Mouse (Mus musculus) myocyte (in vitro differentiated cells): ENCODE measurements around the gene a.

Source experiments
- CEBPB ChIP-seq: IDR thresholded peaks from 2 replicates; pipeline ENCODE4 v1.6.1; 2011; ENCODE audit warnings: mild to moderate bottlenecking, moderate library complexity; ENCODE audit not compliant: poor library complexity, insufficient read depth, severe bottlenecking
- E2F4 ChIP-seq: IDR thresholded peaks from one replicate; pipeline ENCODE4 v1.6.1; 2011; ENCODE audit warnings: mild to moderate bottlenecking, control low read depth, moderate library complexity; ENCODE audit not compliant: insufficient read depth
- MAX ChIP-seq: IDR thresholded peaks from one replicate; pipeline ENCODE4 v1.6.1; 2011; ENCODE audit warnings: low read depth, mild to moderate bottlenecking, control low read depth
- MYOD1 ChIP-seq, 3 experiments: IDR thresholded peaks; one replicate each; pipeline ENCODE4 v1.6.1; 2011; ENCODE audit warnings: control low read depth in 2 of 3, low read depth in 2 of 3, mild to moderate bottlenecking in 2 of 3, moderate library complexity in 1 of 3; ENCODE audit not compliant: insufficient read length in 2 of 3, control insufficient read depth in 1 of 3
- MYOG ChIP-seq, 3 experiments: IDR thresholded peaks; one replicate each; pipeline ENCODE4 v1.6.1; 2011; ENCODE audit warnings: control low read depth in 2 of 3, low read depth in 2 of 3, mild to moderate bottlenecking in 2 of 3; ENCODE audit not compliant: insufficient read length in 2 of 3, control insufficient read depth in 1 of 3, insufficient read depth in 1 of 3
- POLR2A ChIP-seq: IDR thresholded peaks from one replicate; pipeline ENCODE4 v1.6.1; 2011; ENCODE audit warnings: low read depth, mild to moderate bottlenecking, control low read depth, moderate library complexity; ENCODE audit not compliant: insufficient read length
- POLR2AphosphoS2 ChIP-seq: IDR thresholded peaks from one replicate; pipeline ENCODE4 v1.6.1; 2011; ENCODE audit warnings: low read depth, control low read depth; ENCODE audit not compliant: insufficient read length
- REST ChIP-seq: IDR thresholded peaks from one replicate; pipeline ENCODE4 v1.6.1; 2011; ENCODE audit warnings: mild to moderate bottlenecking, control low read depth, moderate library complexity; ENCODE audit not compliant: insufficient read depth, insufficient read length
- SRF ChIP-seq: IDR thresholded peaks from one replicate; pipeline ENCODE4 v1.6.1; 2011; ENCODE audit warnings: low read depth; ENCODE audit not compliant: control insufficient read depth, insufficient read length
- TCF12 ChIP-seq: IDR thresholded peaks from one replicate; pipeline ENCODE4 v1.6.1; 2011; ENCODE audit warnings: mild to moderate bottlenecking, control low read depth; ENCODE audit not compliant: poor library complexity, insufficient read depth, severe bottlenecking
- TCF3 ChIP-seq: IDR thresholded peaks from one replicate; pipeline ENCODE4 v1.6.1; 2011; ENCODE audit warnings: low read depth, control low read depth; ENCODE audit not compliant: insufficient read length
- USF1 ChIP-seq: IDR thresholded peaks from one replicate; pipeline ENCODE4 v1.6.1; 2011; ENCODE audit warnings: low read depth, mild to moderate bottlenecking, control low read depth, moderate library complexity

DNA sequence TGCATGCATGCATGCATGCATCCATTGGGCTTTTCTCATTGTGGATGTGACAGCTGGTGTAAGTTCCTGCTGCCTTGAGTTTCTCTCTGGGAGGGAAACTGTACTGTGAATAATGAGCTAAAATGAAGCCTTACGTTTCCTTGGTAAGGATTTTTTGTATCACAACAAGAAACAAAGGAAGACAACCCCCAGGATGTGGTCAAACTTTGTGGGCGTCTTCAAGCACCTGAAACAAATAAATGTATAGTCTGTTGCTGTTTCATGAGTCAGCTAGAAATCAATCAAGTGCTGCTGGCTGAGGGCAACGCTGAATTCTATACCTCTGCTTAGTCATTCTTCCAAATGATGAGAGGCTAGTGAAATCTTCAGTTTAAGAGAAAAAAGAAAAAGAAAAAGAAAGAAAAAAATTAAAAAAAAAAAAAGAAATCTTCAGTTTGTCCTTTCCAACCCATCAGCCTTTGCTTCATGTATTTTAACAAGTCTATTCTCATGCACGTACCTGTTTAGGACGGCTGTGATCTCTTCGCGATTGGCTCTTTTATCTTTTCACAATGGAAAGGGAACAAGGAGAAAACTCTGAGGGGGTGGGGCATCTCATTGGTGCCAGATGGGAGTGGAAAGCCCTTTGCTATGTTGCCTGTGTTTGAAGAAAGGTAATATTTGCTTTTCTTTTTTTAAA, 288.4 kb downstream of the a start:
- no peak for TF ChIP-seq SRF
- TF ChIP-seq MYOD1 (IDR thresholded peaks at IDR 0.05; ENCODE audit: control insufficient read depth in 1 of 3, insufficient read length in 2 of 3, low read depth in 2 of 3), result no peak
- TF ChIP-seq POLR2AphosphoS2, result no peak
- no peak for TF ChIP-seq POLR2A
- TF ChIP-seq USF1, result no peak
- no peak for TF ChIP-seq MYOG (IDR thresholded peaks at IDR 0.05; ENCODE audit: control insufficient read depth in 1 of 3, insufficient read depth in 1 of 3, insufficient read length in 2 of 3, low read depth in 2 of 3)
- no peak for TF ChIP-seq TCF12
- no peak for TF ChIP-seq CEBPB
- TF ChIP-seq MAX, result no peak
- no peak for TF ChIP-seq TCF3
- TF ChIP-seq REST, result no peak
- no peak for TF ChIP-seq E2F4
